Mouse (Mus musculus) intestine, embryonic 16.5 days (tissue): Measurements from ENCODE around the gene Olfr770. TPM values are rescaled to one million over a fixed set of nuclear protein-coding genes. Genes with fewer than 3 reads are reported as not detected.
"Not testable (repeated sequence)": the region's sequence is repeated elsewhere in the genome, so short reads cannot be mapped to it uniquely, and the experiment has no call there.

Source experiments
- ATAC-seq: fragments of 200-750 bp; cut with Nextera tagmentation; 2 replicates; pipeline ENCODE4 v1.8.0; 2017; ENCODE audit warnings: moderate TSS enrichment, moderate library complexity
- H3K27ac ChIP-seq: fragments of 300-500 bp; sonication (generic); 2 replicates; pipeline ENCODE4 v1.5.1; 2014; ENCODE audit warnings: mild to moderate bottlenecking, low read length
- H3K27me3 ChIP-seq: fragments of 300-500 bp; sonication (generic); replicated peaks from 2 replicates; pipeline ENCODE4 v1.6.1; 2014; ENCODE audit warnings: low read length, control low read depth, mixed read lengths; ENCODE audit not compliant: control insufficient read depth, insufficient read depth
- H3K36me3 ChIP-seq: fragments of 300-500 bp; sonication (generic); 2 replicates; pipeline ENCODE4 v1.6.1; 2014; ENCODE audit warnings: low read length, control low read depth; ENCODE audit not compliant: control insufficient read depth, insufficient read depth
- H3K4me1 ChIP-seq: fragments of 300-500 bp; sonication (generic); 2 replicates; pipeline ENCODE4 v1.6.1; 2014; ENCODE audit warnings: low read length, control low read depth, mixed read lengths; ENCODE audit not compliant: control insufficient read depth, insufficient read depth
- H3K4me2 ChIP-seq: fragments of 300-500 bp; sonication (generic); 2 replicates; pipeline ENCODE4 v1.6.1; 2014; ENCODE audit warnings: low read depth, low read length, control low read depth
- H3K4me3 ChIP-seq: fragments of 300-500 bp; sonication (generic); 2 replicates; pipeline ENCODE4 v1.5.1; 2014; ENCODE audit warnings: mild to moderate bottlenecking, low read length
- H3K9ac ChIP-seq: fragments of 300-500 bp; sonication (generic); 2 replicates; pipeline ENCODE4 v1.6.1; 2014; ENCODE audit warnings: low read depth, low read length
- H3K9me3 ChIP-seq: fragments of 300-500 bp; sonication (generic); 2 replicates; pipeline ENCODE4 v1.6.1; 2016; ENCODE audit warnings: low read length, control low read depth; ENCODE audit not compliant: control insufficient read depth
- WGBS: fragments of 180-500 bp; shearing (Covaris S2); extraction: QIAGEN DNeasy Blood & Tissue Kit; methylation state at CpG from one replicate; pipeline ENCODE4 v1.1.7; 2014; 5-methylcytosine and 5-hydroxymethylcytosine counted together
- polyA plus RNA-seq: library from polyadenylated mRNA; unstranded; fragments of >200 nt; fragmentation: Nextera tagmentation; extraction: Ambion mirVana; gene quantifications from 2 replicates; pipeline ENCODE4 v1.2.1, GENCODE M21; 2015

Gene Olfr770
- polyA plus RNA-seq, result not detected in 2 replicates

GRCm38 (mm10) chr10:129138898-129139297 lies at the start of gene Olfr770:
Olfr770 (minus strand) TSS chr10:129138998.
- Histone ChIP-seq H3K27ac (no peak within 1 kb of the TSS), H3K27me3 (no peaks in the 10 kb centered on the region), H3K9ac (no peak within 1 kb of the TSS), H3K4me3 (no peak within 1 kb of the TSS), H3K4me2 (no peak within 1 kb of the TSS), H3K9me3 (no peaks in the 10 kb centered on the region), H3K36me3 (no peaks in the 10 kb centered on the region), H3K4me1 (no peaks in the 10 kb centered on the region)
- WGBS, result 92% methylated on average over 2 of the region's 2 CpGs
- ATAC-seq, result no peak

GRCm38 (mm10) chr10:129187319-129187718 lies 48.5 kb upstream of the Olfr770 start, which contains the start of gene Olfr773:
Olfr773 (minus strand) TSS chr10:129187419.
- H3K4me1 ChIP-seq, H3K27me3 ChIP-seq, H3K36me3 ChIP-seq, H3K4me2 ChIP-seq, H3K9ac ChIP-seq, H3K9me3 ChIP-seq, H3K4me3 ChIP-seq, H3K27ac ChIP-seq, ATAC-seq: not testable (repeated sequence)

- H3K27ac ChIP-seq, H3K27me3 ChIP-seq, H3K9ac ChIP-seq, H3K4me2 ChIP-seq, ATAC-seq, H3K4me1 ChIP-seq, H3K4me3 ChIP-seq, H3K9me3 ChIP-seq, H3K36me3 ChIP-seq: not testable (repeated sequence)
- 87% methylated on average over 3 of the region's 4 CpGs for WGBS
Observed at GRCm38 (mm10) chr10:129177821-129178220, 39.0 kb upstream of the Olfr770 start, which contains the start of gene Olfr772. Olfr772 (minus strand) TSS chr10:129177921.

- 72% methylated on average over 1 of the region's 1 CpGs for WGBS
Observed at GRCm38 (mm10) chr10:129164651-129165050, 25.9 kb upstream of the Olfr770 start, which contains the start of gene Olfr771. Olfr771 (minus strand) TSS chr10:129164751.

GRCm38 (mm10) chr10:129117761-129118160 lies 21.0 kb downstream of the Olfr770 start, which contains the start of gene Olfr769:
Olfr769 (minus strand) TSS chr10:129117861.
- no peaks in the 10 kb centered on the region for H3K9me3 ChIP-seq
- no peak within 1 kb of the TSS for H3K27ac ChIP-seq
- H3K27me3 ChIP-seq, result no peaks in the 10 kb centered on the region
- H3K4me1 ChIP-seq, result no peaks in the 10 kb centered on the region
- no peak within 1 kb of the TSS for H3K4me3 ChIP-seq
- H3K9ac ChIP-seq, result no peak within 1 kb of the TSS
- WGBS, result 71% methylated on average over 2 of the region's 2 CpGs
- H3K4me2 ChIP-seq, result no peak within 1 kb of the TSS
- no peak for ATAC-seq
- no peaks in the 10 kb centered on the region for H3K36me3 ChIP-seq

More at GRCm38 (mm10) chr10:129164651-129165050, 25.9 kb upstream of the Olfr770 start, which contains the start of gene Olfr771:
- Histone ChIP-seq H3K9me3 (no peaks in the 10 kb centered on the region), H3K9ac (no peak within 1 kb of the TSS), H3K36me3 (no peaks in the 10 kb centered on the region), H3K27me3 (no peaks in the 10 kb centered on the region), H3K4me3 (no peak within 1 kb of the TSS), H3K27ac (no peak within 1 kb of the TSS), H3K4me1 (no peaks in the 10 kb centered on the region), H3K4me2 (no peak within 1 kb of the TSS)
- ATAC-seq, result no peak

GRCm38 (mm10) chr10:129115146-129115545 lies 23.7 kb downstream of the Olfr770 start:
- H3K4me3 ChIP-seq, result no peak overlapping the region
- WGBS, result 88% methylated on average over 3 of the region's 3 CpGs
- H3K36me3 ChIP-seq, result no peaks in the 10 kb centered on the region
- H3K4me1 ChIP-seq, result no peaks in the 10 kb centered on the region
- no peak overlapping the region for H3K27ac ChIP-seq
- H3K9me3 ChIP-seq, result no peaks in the 10 kb centered on the region
- no peaks in the 10 kb centered on the region for H3K27me3 ChIP-seq
- H3K4me2 ChIP-seq, result no peak overlapping the region
- no peak overlapping the region for H3K9ac ChIP-seq
- no peak for ATAC-seq

- 34% methylated on average over 3 of the region's 3 CpGs for WGBS
Observed at GRCm38 (mm10) chr10:129101231-129101630, 37.6 kb downstream of the Olfr770 start.

GRCm38 (mm10) chr10:129099275-129099674 lies 39.5 kb downstream of the Olfr770 start, which contains the start of gene Olfr768:
Olfr768 (minus strand) TSS chr10:129099375.
- no peak within 1 kb of the TSS for H3K9ac ChIP-seq
- H3K36me3 ChIP-seq, result no peaks in the 10 kb centered on the region

More at GRCm38 (mm10) chr10:129101231-129101630, 37.6 kb downstream of the Olfr770 start:
- H3K36me3 ChIP-seq, result no peaks in the 10 kb centered on the region
- no peak overlapping the region for H3K4me3 ChIP-seq
- H3K9ac ChIP-seq, result no peak overlapping the region
- H3K9me3 ChIP-seq, result no peaks in the 10 kb centered on the region
- no peak overlapping the region for H3K27ac ChIP-seq
- no peak for ATAC-seq
- no peaks in the 10 kb centered on the region for H3K27me3 ChIP-seq
- no peak overlapping the region for H3K4me2 ChIP-seq
- H3K4me1 ChIP-seq, result no peaks in the 10 kb centered on the region

GRCm38 (mm10) chr10:129082810-129083209 lies 56.0 kb downstream of the Olfr770 start, which contains the start of gene Olfr767:
Olfr767 (minus strand) TSS chr10:129082910.
- not testable (repeated sequence) for H3K4me3 ChIP-seq, H3K36me3 ChIP-seq, H3K4me1 ChIP-seq, ATAC-seq, H3K27ac ChIP-seq, H3K4me2 ChIP-seq, H3K9me3 ChIP-seq, H3K9ac ChIP-seq, H3K27me3 ChIP-seq

More at GRCm38 (mm10) chr10:129099275-129099674, 39.5 kb downstream of the Olfr770 start, which contains the start of gene Olfr768:
- no peaks in the 10 kb centered on the region for H3K27me3 ChIP-seq
- no peak within 1 kb of the TSS for H3K4me2 ChIP-seq
- WGBS, result 67% methylated on average over 1 of the region's 1 CpGs
- H3K27ac ChIP-seq, result no peak within 1 kb of the TSS
- no peak for ATAC-seq
- no peak within 1 kb of the TSS for H3K4me3 ChIP-seq
- no peaks in the 10 kb centered on the region for H3K4me1 ChIP-seq
- H3K9me3 ChIP-seq, result no peaks in the 10 kb centered on the region
